Mouse (Mus musculus) liver, embryonic 14.5 days (tissue): ENCODE data around the gene Hectd4.

Source experiments
- CTCF ChIP-seq: IDR thresholded peaks from 2 replicates; pipeline ENCODE4 v1.5.1; 2016; ENCODE audit warnings: antibody characterized with exemption, low read depth, control low read depth
- EP300 ChIP-seq: IDR thresholded peaks from 2 replicates; pipeline ENCODE4 v1.6.1; 2016; ENCODE audit warnings: antibody characterized with exemption, low read depth

GRCm38 (mm10) chr5:121212108-121212507, 7.9 kb upstream of the Hectd4 start:
- TF ChIP-seq CTCF (no peak), EP300 (no peak)
